Mouse (Mus musculus): ENCODE data around the gene Abcb4.

DNA sequence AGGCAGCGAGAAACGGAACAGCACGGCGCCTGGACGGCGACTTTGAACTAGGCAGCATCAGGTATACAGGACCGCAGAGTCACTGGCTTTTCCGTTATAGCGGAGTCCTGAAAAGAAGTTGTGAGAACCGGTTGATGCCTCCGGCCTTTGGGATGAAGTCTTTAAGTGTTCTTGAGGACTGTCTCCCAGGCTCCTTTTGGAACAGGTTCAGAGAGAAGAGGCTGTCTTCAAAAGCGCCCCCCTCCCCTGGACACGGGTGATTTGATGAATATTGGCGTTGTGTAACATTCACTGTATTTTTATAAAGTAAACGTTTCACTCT lies 548 bp downstream of the Abcb4 start:
- no peak for TF ChIP-seq CHD2 (IDR thresholded peaks at IDR 0.05; ENCODE audit: low read depth, low read length)
- TF ChIP-seq MAFK (IDR thresholded peaks at IDR 0.05; ENCODE audit: insufficient read depth, low read depth, low read length): no peak
- no peak for TF ChIP-seq HCFC1 (IDR thresholded peaks at IDR 0.05; ENCODE audit: borderline replicate concordance, insufficient read depth, low read length)
